Mouse (Mus musculus) limb, embryonic 15.5 days (tissue): Measurements from ENCODE around the gene Becn1. TPM values are rescaled to one million over a fixed set of nuclear protein-coding genes. Genes with fewer than 3 reads are reported as not detected.

Experiments used
- ATAC-seq: fragments of 200-750 bp; cut with Nextera tagmentation; 2 replicates; pipeline ENCODE4 v1.8.0; 2017; ENCODE audit warnings: low read depth, moderate TSS enrichment; ENCODE audit not compliant: insufficient number of reproducible peaks, low FRiP score, low TSS enrichment
- H3K27ac ChIP-seq: fragments of 300-500 bp; sonication (generic); 2 replicates; pipeline ENCODE4 v1.5.1; 2015; ENCODE audit warnings: moderate library complexity, mild to moderate bottlenecking, inconsistent platforms
- H3K27me3 ChIP-seq: fragments of 300-500 bp; sonication (generic); 2 replicates; pipeline ENCODE4 v1.6.1; 2015; ENCODE audit warnings: inconsistent platforms
- H3K36me3 ChIP-seq: fragments of 300-500 bp; sonication (generic); 2 replicates; pipeline ENCODE4 v1.6.1; 2015; ENCODE audit warnings: inconsistent platforms
- H3K4me1 ChIP-seq: fragments of 300-500 bp; sonication (generic); 2 replicates; pipeline ENCODE4 v1.6.1; 2015; ENCODE audit warnings: inconsistent platforms
- H3K4me2 ChIP-seq: fragments of 300-500 bp; sonication (generic); 2 replicates; pipeline ENCODE4 v1.6.1; 2015; ENCODE audit warnings: mild to moderate bottlenecking, inconsistent platforms
- H3K4me3 ChIP-seq: fragments of 300-500 bp; sonication (generic); 2 replicates; pipeline ENCODE4 v1.5.1; 2015; ENCODE audit warnings: mild to moderate bottlenecking, inconsistent platforms
- H3K9ac ChIP-seq: fragments of 300-500 bp; sonication (generic); 2 replicates; pipeline ENCODE4 v1.6.1; 2015; ENCODE audit warnings: inconsistent platforms
- H3K9me3 ChIP-seq: fragments of 300-500 bp; sonication (generic); 2 replicates; pipeline ENCODE4 v1.6.1; 2016; ENCODE audit warnings: inconsistent platforms
- WGBS: fragments of 180-500 bp; shearing (Covaris S2); methylation state at CpG from one replicate; pipeline ENCODE4 v1.1.7; 2015; 5-methylcytosine and 5-hydroxymethylcytosine counted together
- polyA plus RNA-seq: library from polyadenylated mRNA; unstranded; fragments of >200 nt; fragmentation: Nextera tagmentation; extraction: Ambion mirVana; gene quantifications from 2 replicates; pipeline ENCODE4 v1.2.1, GENCODE M21; 2015

Gene Becn1
- 128 and 137 TPM in 2 replicates for polyA plus RNA-seq

GRCm38 (mm10) chr11:101302004-101302798 is at the start of gene Becn1:
Becn1 (minus strand) TSS chr11:101302286.
- H3K36me3 ChIP-seq: peaks cover 21% of the 10 kb centered on the region

GRCm38 (mm10) chr11:101351721-101352111 is 49.6 kb upstream of the Becn1 start:
- Histone ChIP-seq H3K36me3 (no peaks in the 10 kb centered on the region), H3K4me2 (no peak overlapping the region), H3K9ac (no peak overlapping the region), H3K4me1 (peaks cover 3% of the 10 kb centered on the region; the same call in 1 of the 2 replicates), H3K27me3 (no peaks in the 10 kb centered on the region), H3K4me3 (no peak overlapping the region), H3K9me3 (no peaks in the 10 kb centered on the region), H3K27ac (no peak overlapping the region)
- 33% methylated on average over 3 of the region's 3 CpGs for WGBS
- ATAC-seq: no peak

More at GRCm38 (mm10) chr11:101302004-101302798, at the start of gene Becn1:
- Histone ChIP-seq H3K9me3 (no peaks in the 10 kb centered on the region), H3K4me3 (peak within 1 kb of the TSS; percentile 85), H3K4me2 (peak within 1 kb of the TSS; percentile 67), H3K27me3 (no peaks in the 10 kb centered on the region), H3K9ac (peak within 1 kb of the TSS; percentile 89), H3K4me1 (peaks cover 21% of the 10 kb centered on the region), H3K27ac (peak within 1 kb of the TSS; percentile 4; the same call in 1 of the 2 replicates)
- 6% methylated on average over 39 of the region's 39 CpGs for WGBS
- ATAC-seq: peak; percentile 86

GRCm38 (mm10) chr11:101351100-101351720 is 49.1 kb upstream of the Becn1 start:
- peaks cover 3% of the 10 kb centered on the region; the same call in 1 of the 2 replicates for H3K4me1 ChIP-seq
- no peaks in the 10 kb centered on the region for H3K9me3 ChIP-seq
- H3K4me2 ChIP-seq: no peak overlapping the region
- H3K9ac ChIP-seq: no peak overlapping the region
- H3K27me3 ChIP-seq: no peaks in the 10 kb centered on the region
- no peak overlapping the region for H3K4me3 ChIP-seq
- H3K36me3 ChIP-seq: no peaks in the 10 kb centered on the region
- no peak overlapping the region for H3K27ac ChIP-seq
- ATAC-seq: no peak
- WGBS: 35% methylated on average over 11 of the region's 11 CpGs

GRCm38 (mm10) chr11:101349216-101349615 is 47.1 kb upstream of the Becn1 start:
- peaks cover 3% of the 10 kb centered on the region; the same call in 1 of the 2 replicates for H3K4me1 ChIP-seq
- H3K9ac ChIP-seq: no peak overlapping the region
- H3K4me3 ChIP-seq: no peak overlapping the region
- ATAC-seq: no peak
- H3K4me2 ChIP-seq: no peak overlapping the region
- WGBS: 60% methylated on average over 3 of the region's 3 CpGs
- no peaks in the 10 kb centered on the region for H3K27me3 ChIP-seq
- no peak overlapping the region for H3K27ac ChIP-seq
- H3K9me3 ChIP-seq: no peaks in the 10 kb centered on the region
- no peaks in the 10 kb centered on the region for H3K36me3 ChIP-seq

- Histone ChIP-seq H3K9me3 (no peaks in the 10 kb centered on the region), H3K27me3 (no peaks in the 10 kb centered on the region), H3K27ac (no peak overlapping the region), H3K4me2 (no peak overlapping the region), H3K4me3 (no peak overlapping the region), H3K4me1 (peaks cover 3% of the 10 kb centered on the region; the same call in 1 of the 2 replicates), H3K36me3 (no peaks in the 10 kb centered on the region), H3K9ac (no peak overlapping the region)
- WGBS: 66% methylated on average over 7 of the region's 7 CpGs
- ATAC-seq: no peak
Measured at GRCm38 (mm10) chr11:101348774-101349173, 46.7 kb upstream of the Becn1 start.

- H3K27ac ChIP-seq: no peak overlapping the region
- H3K36me3 ChIP-seq: no peaks in the 10 kb centered on the region
- 69% methylated on average over 10 of the region's 10 CpGs for WGBS
- H3K4me1 ChIP-seq: peaks cover 3% of the 10 kb centered on the region; the same call in 1 of the 2 replicates
- no peak overlapping the region for H3K4me3 ChIP-seq
- no peaks in the 10 kb centered on the region for H3K27me3 ChIP-seq
- no peaks in the 10 kb centered on the region for H3K9me3 ChIP-seq
- H3K9ac ChIP-seq: no peak overlapping the region
- no peak overlapping the region for H3K4me2 ChIP-seq
- no peak for ATAC-seq
Measured at GRCm38 (mm10) chr11:101347083-101347775, 45.1 kb upstream of the Becn1 start.

- H3K27ac ChIP-seq: 0 out of 2 replicates have a peak overlapping the region, but pooled peaks have one; percentile 50
- peak overlapping the region; percentile 45 for H3K4me2 ChIP-seq
- no peak overlapping the region for H3K9ac ChIP-seq
- H3K4me1 ChIP-seq: peaks cover 16% of the 10 kb centered on the region
- H3K27me3 ChIP-seq: no peaks in the 10 kb centered on the region
- peak; percentile 73; the same call in 1 of the 2 replicates for ATAC-seq
- H3K9me3 ChIP-seq: no peaks in the 10 kb centered on the region
- under 1% methylated on average over 9 of the region's 9 CpGs for WGBS
- peak overlapping the region; percentile 25 for H3K4me3 ChIP-seq
- H3K36me3 ChIP-seq: no peaks in the 10 kb centered on the region
Measured at GRCm38 (mm10) chr11:101338123-101338760, 36.2 kb upstream of the Becn1 start.

GRCm38 (mm10) chr11:101335685-101336084 is 33.6 kb upstream of the Becn1 start:
- Histone ChIP-seq H3K27me3 (no peaks in the 10 kb centered on the region), H3K4me2 (no peak overlapping the region), H3K36me3 (no peaks in the 10 kb centered on the region), H3K4me1 (peaks cover 18% of the 10 kb centered on the region), H3K4me3 (no peak overlapping the region), H3K27ac (no peak overlapping the region), H3K9me3 (no peaks in the 10 kb centered on the region), H3K9ac (no peak overlapping the region)
- no peak for ATAC-seq
- WGBS: 88% methylated on average over 9 of the region's 9 CpGs

GRCm38 (mm10) chr11:101334516-101334915 is 32.4 kb upstream of the Becn1 start:
- no peak for ATAC-seq
- H3K27ac ChIP-seq: no peak overlapping the region
- no peaks in the 10 kb centered on the region for H3K27me3 ChIP-seq
- 16% methylated on average over 6 of the region's 6 CpGs for WGBS
- no peak overlapping the region for H3K4me2 ChIP-seq
- no peak overlapping the region for H3K4me3 ChIP-seq
- no peaks in the 10 kb centered on the region for H3K9me3 ChIP-seq
- H3K36me3 ChIP-seq: no peaks in the 10 kb centered on the region
- peaks cover 21% of the 10 kb centered on the region for H3K4me1 ChIP-seq
- H3K9ac ChIP-seq: no peak overlapping the region

GRCm38 (mm10) chr11:101334023-101334422 is 31.9 kb upstream of the Becn1 start:
- no peak overlapping the region for H3K27ac ChIP-seq
- no peaks in the 10 kb centered on the region for H3K27me3 ChIP-seq
- no peak overlapping the region for H3K9ac ChIP-seq
- H3K36me3 ChIP-seq: no peaks in the 10 kb centered on the region
- no peak overlapping the region for H3K4me2 ChIP-seq
- 31% methylated on average over 10 of the region's 10 CpGs for WGBS
- H3K4me3 ChIP-seq: no peak overlapping the region
- peaks cover 23% of the 10 kb centered on the region for H3K4me1 ChIP-seq
- H3K9me3 ChIP-seq: no peaks in the 10 kb centered on the region
- ATAC-seq: no peak

GRCm38 (mm10) chr11:101332537-101332936 is 30.5 kb upstream of the Becn1 start:
- Histone ChIP-seq H3K4me2 (no peak overlapping the region), H3K9me3 (no peaks in the 10 kb centered on the region), H3K36me3 (no peaks in the 10 kb centered on the region), H3K27ac (no peak overlapping the region), H3K9ac (no peak overlapping the region), H3K4me3 (no peak overlapping the region), H3K27me3 (no peaks in the 10 kb centered on the region), H3K4me1 (peaks cover 19% of the 10 kb centered on the region)
- WGBS: 71% methylated on average over 3 of the region's 3 CpGs
- ATAC-seq: no peak
